Mouse (Mus musculus): Measurements from ENCODE around the gene Efna1.

GRCm38 (mm10) chr3:89322514-89323165, 41.7 kb upstream of the Efna1 start, which contains the start of gene Efna3:
- TF ChIP-seq CTCF (IDR thresholded peaks at IDR 0.05), result no peak
- TF ChIP-seq EP300 (IDR thresholded peaks at IDR 0.05), result no peak
